Mouse (Mus musculus) kidney, embryonic 15.5 days (tissue): ENCODE measurements around the gene Amh. TPM values are rescaled to one million over a fixed set of nuclear protein-coding genes. Genes with fewer than 3 reads are reported as not detected.

ENCODE experiments used
- ATAC-seq: fragments of 200-750 bp; cut with Nextera tagmentation; replicated peaks from 2 replicates; pipeline ENCODE4 v1.8.0; 2017; ENCODE audit warnings: moderate TSS enrichment; ENCODE audit not compliant: low FRiP score
- H3K27ac ChIP-seq: fragments of 300-500 bp; sonication (generic); 2 replicates; pipeline ENCODE4 v1.5.1; 2015; ENCODE audit warnings: mild to moderate bottlenecking, inconsistent platforms
- H3K27me3 ChIP-seq: fragments of 300-500 bp; sonication (generic); 2 replicates; pipeline ENCODE4 v1.6.1; 2015; ENCODE audit warnings: inconsistent platforms
- H3K36me3 ChIP-seq: fragments of 300-500 bp; sonication (generic); 2 replicates; pipeline ENCODE4 v1.6.1; 2015; ENCODE audit warnings: inconsistent platforms
- H3K4me1 ChIP-seq: fragments of 300-500 bp; sonication (generic); 2 replicates; pipeline ENCODE4 v1.6.1; 2015; ENCODE audit warnings: inconsistent platforms
- H3K4me2 ChIP-seq: fragments of 300-500 bp; sonication (generic); 2 replicates; pipeline ENCODE4 v1.6.1; 2015; ENCODE audit warnings: moderate library complexity, mild to moderate bottlenecking, inconsistent platforms
- H3K4me3 ChIP-seq: fragments of 300-500 bp; sonication (generic); replicated peaks from 2 replicates; pipeline ENCODE4 v1.5.1; 2015; ENCODE audit warnings: mild to moderate bottlenecking, inconsistent platforms
- H3K9ac ChIP-seq: fragments of 300-500 bp; sonication (generic); 2 replicates; pipeline ENCODE4 v1.6.1; 2015; ENCODE audit warnings: mild to moderate bottlenecking, inconsistent platforms
- H3K9me3 ChIP-seq: fragments of 300-500 bp; sonication (generic); replicated peaks from 2 replicates; pipeline ENCODE4 v1.6.1; 2016; ENCODE audit warnings: inconsistent platforms
- WGBS: fragments of 180-500 bp; shearing (Covaris S2); methylation state at CpG from one replicate; pipeline ENCODE4 v1.1.7; 2015; ENCODE audit warnings: mixed read lengths; 5-methylcytosine and 5-hydroxymethylcytosine counted together
- polyA plus RNA-seq: library from polyadenylated mRNA; unstranded; fragments of >200 nt; fragmentation: Nextera tagmentation; extraction: Ambion mirVana; gene quantifications from 2 replicates; pipeline ENCODE4 v1.2.1, GENCODE M21; 2015

Amh gene
- 0.09 TPM in 1 of 2 replicates, not detected in the other for polyA plus RNA-seq

DNA sequence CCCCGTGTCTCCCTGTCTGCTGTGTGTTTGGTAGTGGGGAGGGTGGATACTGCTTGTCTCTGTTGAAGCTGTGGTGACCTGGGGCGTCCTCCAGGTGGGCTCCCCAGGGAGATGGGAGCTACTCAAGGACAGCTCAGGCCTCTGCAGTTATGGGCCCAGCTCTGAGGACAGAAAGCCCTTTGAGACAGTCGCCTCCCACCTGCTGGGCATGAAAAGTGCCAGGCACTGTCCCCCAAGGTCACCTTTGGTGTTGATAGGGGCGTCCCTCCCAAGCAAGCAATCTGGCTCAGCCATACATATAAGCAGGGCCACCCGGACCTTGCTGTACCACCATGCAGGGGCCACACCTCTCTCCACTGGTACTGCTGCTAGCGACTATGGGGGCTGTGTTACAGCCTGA, at the start of gene Amh:
Gene Amh (plus strand): TSS at position 328 of the 400 bp plus-strand sequence.
- no peak for ATAC-seq
- Histone ChIP-seq H3K4me2 (no peak within 1 kb of the TSS), H3K4me3 (no peak within 1 kb of the TSS), H3K27ac (no peak within 1 kb of the TSS), H3K36me3 (peaks cover 54% of the 10 kb centered on the region), H3K9ac (peak within 1 kb of the TSS; percentile 15; the same call in 1 of the 2 replicates), H3K27me3 (peaks cover 10% of the 10 kb centered on the region), H3K9me3 (no peaks in the 10 kb centered on the region), H3K4me1 (peaks cover 55% of the 10 kb centered on the region)
- 70% methylated on average over 6 of the region's 6 CpGs for WGBS

DNA sequence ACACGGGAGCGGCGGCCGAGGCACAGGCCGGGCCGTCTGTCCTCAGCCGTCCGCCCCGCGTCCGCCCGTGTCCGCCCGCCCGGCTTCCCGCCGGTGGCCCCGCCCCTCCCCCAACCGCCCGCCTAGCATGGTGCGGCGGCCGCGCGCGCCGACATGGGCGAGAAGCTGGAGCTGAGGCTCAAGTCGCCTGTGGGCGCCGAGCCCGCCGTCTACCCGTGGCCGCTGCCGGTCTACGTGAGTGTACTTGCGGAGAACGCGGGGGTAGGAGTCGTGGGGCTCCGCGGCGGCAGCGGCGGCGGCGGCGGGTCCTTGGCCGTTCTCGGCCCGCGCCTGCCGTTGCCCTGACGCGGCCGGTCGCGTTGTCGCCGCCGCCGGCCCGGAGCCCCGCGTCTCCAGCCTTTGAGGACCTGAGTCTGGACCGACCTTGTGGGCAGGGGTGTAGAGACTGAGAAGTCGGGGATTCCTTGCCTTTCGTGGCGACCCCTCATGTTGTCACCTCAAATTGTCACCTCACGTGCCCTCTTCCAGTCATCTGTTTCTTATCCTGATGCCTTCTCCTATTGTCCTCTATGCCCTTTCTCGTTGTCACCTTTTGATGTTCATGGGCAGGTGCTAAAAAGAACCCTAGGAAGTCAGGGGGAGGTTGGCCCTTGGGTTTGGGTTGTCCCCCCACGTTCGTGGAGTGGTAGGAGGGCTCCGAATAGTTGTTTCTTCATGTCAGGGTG, 49.6 kb upstream of the Amh start:
- Histone ChIP-seq H3K4me3 (peak overlapping the region; percentile 65), H3K4me1 (peaks cover 62% of the 10 kb centered on the region), H3K36me3 (no peaks in the 10 kb centered on the region), H3K4me2 (peak overlapping the region; percentile 87), H3K27ac (peak overlapping the region; percentile 85), H3K9ac (peak overlapping the region; percentile 98), H3K9me3 (no peaks in the 10 kb centered on the region), H3K27me3 (no peaks in the 10 kb centered on the region)
- WGBS, result under 1% methylated on average over 75 of the region's 75 CpGs
- no peak for ATAC-seq

DNA sequence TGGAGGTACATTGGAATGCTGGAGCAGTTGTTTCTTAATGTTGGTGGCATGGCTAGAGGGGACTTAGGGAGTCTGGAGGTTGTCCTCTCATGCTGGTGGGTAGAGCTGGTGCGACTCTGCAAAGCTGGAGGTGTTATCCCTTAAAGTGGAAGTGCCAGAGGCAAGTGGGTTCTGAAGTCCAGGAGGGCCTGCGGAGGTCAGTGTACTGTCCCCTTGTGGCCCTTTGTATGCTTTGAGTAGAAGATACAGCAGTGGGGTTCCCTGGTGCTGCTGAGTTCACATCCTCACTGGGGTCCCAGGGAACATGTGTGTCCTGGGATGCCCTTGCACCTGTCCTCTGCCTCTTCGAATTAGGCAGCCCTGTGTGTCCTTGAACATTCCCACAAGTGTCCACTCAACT, 48.9 kb upstream of the Amh start:
- H3K27ac ChIP-seq, result 0 out of 2 replicates have a peak overlapping the region, but pooled peaks have one; percentile 1
- H3K27me3 ChIP-seq, result no peaks in the 10 kb centered on the region
- 28% methylated on average over 3 of the region's 3 CpGs for WGBS
- no peaks in the 10 kb centered on the region for H3K36me3 ChIP-seq
- H3K9ac ChIP-seq, result peak overlapping the region; percentile 98
- peak overlapping the region; percentile 87 for H3K4me2 ChIP-seq
- H3K4me1 ChIP-seq, result peaks cover 68% of the 10 kb centered on the region
- H3K4me3 ChIP-seq, result peak overlapping the region; percentile 65
- no peaks in the 10 kb centered on the region for H3K9me3 ChIP-seq
- no peak for ATAC-seq

DNA sequence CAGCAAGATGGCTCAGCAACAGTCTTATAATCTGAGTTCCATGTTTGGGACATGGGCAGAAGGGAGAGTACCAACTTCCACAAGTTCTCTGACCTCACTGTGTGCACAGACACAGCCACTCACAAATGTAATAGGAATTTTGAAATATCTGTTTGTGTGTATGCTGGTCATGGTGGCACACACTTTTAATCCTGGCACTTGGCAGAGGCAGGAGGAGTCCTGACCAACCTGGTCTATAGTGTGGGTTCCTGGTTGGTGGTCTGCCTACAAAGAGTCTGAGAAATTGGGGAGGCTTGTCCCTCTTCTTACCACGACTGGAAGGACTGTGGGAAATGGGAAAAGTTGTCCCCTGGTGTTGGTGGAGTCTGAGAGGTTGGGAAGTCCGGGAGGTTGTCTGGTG, 48.5 kb upstream of the Amh start:
- Histone ChIP-seq H3K4me2 (peak overlapping the region; percentile 87), H3K27me3 (no peaks in the 10 kb centered on the region), H3K27ac (0 out of 2 replicates have a peak overlapping the region, but pooled peaks have one; percentile 1), H3K9me3 (no peaks in the 10 kb centered on the region), H3K9ac (peak overlapping the region; percentile 98), H3K36me3 (no peaks in the 10 kb centered on the region), H3K4me1 (peaks cover 68% of the 10 kb centered on the region), H3K4me3 (peak overlapping the region; percentile 65)
- ATAC-seq, result no peak
- 65% methylated on average over 2 of the region's 2 CpGs for WGBS

DNA sequence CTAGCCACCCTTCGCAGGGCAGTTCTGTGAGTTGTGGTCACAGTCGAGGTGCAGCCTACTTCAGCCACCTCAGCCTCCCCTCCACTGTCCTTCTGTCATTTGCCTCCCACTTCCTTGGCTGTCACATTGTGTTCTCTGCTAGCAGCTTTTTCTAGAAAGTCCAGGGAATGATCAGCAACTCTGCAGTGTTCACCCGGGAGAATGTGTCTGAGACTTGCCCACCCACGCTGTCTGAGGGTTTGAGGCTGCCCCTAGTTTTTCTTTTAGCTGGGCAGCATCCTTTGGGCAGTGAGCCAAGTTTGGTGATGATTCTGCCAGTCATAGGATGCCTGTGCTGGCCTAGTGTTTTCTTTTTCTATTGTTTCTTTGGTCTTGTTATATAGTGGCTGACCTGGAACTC, 48.1 kb upstream of the Amh start:
- H3K4me2 ChIP-seq, result peak overlapping the region; percentile 87
- ATAC-seq, result no peak
- peaks cover 67% of the 10 kb centered on the region for H3K4me1 ChIP-seq
- H3K36me3 ChIP-seq, result no peaks in the 10 kb centered on the region
- H3K4me3 ChIP-seq, result peak overlapping the region; percentile 65
- no peaks in the 10 kb centered on the region for H3K9me3 ChIP-seq
- no peaks in the 10 kb centered on the region for H3K27me3 ChIP-seq
- WGBS, result 52% methylated on average over 4 of the region's 4 CpGs
- peak overlapping the region; percentile 98; the same call in 1 of the 2 replicates for H3K9ac ChIP-seq
- 0 out of 2 replicates have a peak overlapping the region, but pooled peaks have one; percentile 1 for H3K27ac ChIP-seq

DNA sequence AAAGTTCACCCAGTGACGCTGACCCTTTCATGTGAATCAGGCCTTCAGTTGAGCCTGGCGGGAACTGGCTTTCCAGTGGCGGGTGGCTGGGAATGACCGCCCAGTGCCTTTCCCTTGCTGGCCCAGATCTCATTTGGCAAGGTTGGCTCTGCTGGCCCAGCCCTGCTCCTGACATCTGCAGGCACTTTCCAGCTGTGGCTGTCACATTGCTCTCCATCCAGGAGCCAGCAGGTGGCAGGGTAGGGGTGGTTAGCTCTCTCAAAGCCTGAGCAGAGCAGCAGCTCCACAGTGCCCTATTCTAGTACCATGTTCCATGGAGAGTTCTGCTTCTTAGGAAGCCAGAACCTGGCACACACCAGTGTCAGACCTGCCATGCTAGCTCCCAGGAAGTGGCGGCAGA, 47.3 kb upstream of the Amh start:
- Histone ChIP-seq H3K9ac (no peak overlapping the region), H3K4me1 (peaks cover 59% of the 10 kb centered on the region), H3K4me3 (0 out of 2 replicates have a peak overlapping the region, but pooled peaks have one; percentile 4), H3K27me3 (no peaks in the 10 kb centered on the region), H3K4me2 (peak overlapping the region; percentile 87; the same call in 1 of the 2 replicates), H3K36me3 (no peaks in the 10 kb centered on the region), H3K9me3 (no peaks in the 10 kb centered on the region), H3K27ac (no peak overlapping the region)
- WGBS, result 37% methylated on average over 5 of the region's 5 CpGs
- ATAC-seq, result no peak; the same call in 1 of the 2 replicates

DNA sequence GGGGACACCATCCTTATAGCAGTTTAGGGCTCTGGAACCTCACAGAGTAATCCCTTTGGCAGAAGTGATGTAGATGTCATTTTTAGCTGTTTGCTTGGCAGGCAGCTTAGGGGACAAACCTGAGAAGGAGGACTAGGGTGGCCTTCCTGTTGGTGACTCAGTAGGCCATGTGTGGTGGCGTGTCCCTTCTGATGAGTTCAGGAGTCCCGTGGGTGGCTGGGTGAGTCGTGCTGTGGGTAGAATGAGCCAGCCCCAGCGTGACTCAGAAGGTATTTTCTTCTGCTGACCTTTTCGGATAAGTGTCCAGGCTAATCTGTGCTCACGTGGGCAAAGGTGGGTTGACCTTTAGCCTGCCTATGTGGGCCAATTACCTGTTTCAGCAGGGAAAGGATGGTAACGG, 46.4 kb upstream of the Amh start:
- no peak for ATAC-seq
- no peak overlapping the region for H3K27ac ChIP-seq
- H3K4me2 ChIP-seq, result no peak overlapping the region
- WGBS, result 78% methylated on average over 7 of the region's 7 CpGs
- no peaks in the 10 kb centered on the region for H3K36me3 ChIP-seq
- no peak overlapping the region for H3K4me3 ChIP-seq
- H3K9me3 ChIP-seq, result no peaks in the 10 kb centered on the region
- no peak overlapping the region for H3K9ac ChIP-seq
- peaks cover 58% of the 10 kb centered on the region for H3K4me1 ChIP-seq
- H3K27me3 ChIP-seq, result no peaks in the 10 kb centered on the region

DNA sequence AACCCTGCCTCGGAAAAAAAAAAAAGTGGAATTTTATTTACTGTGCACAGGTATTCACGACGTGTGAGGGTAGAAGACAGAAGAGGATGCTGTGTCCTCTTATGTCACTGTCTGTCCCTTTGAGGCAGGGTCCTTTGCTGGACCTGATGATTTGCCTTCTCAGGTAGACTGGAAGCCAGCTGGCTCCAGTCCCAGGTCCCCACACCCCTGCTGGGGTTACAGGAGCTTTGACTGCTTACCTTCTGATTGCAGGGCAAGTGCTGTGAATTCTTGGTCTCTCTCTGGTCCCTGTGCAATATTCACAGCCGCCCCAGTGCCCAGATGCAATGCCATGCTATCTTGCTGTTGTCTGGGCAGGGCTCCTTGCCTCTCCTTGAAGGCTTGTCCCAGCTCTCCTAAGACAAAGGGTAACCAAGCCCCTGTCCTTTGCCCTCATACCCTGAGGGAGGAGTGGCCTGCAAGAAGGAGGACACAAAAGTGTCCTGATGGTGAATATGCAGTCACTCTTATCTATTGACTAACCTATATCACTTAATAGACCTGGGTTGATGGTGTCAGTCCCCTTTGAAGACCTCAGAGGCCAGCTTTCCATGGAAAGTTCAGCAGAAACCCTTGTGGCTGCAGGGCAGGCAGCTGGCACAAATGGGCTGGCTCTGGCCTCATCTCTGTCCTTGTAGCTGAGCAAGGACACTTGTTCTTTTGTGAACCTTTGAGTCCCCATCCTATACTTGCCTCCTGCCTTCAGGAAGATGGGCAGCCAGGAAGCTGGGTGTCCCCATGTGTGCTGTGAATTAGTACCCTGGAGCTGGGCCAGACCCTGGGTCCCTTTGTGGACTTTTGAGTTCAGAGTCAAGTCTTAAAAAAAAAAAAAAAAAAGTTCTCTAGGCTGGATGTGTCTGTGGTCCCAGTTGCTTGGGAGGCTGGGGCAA, 44.2 kb upstream of the Amh start:
- Histone ChIP-seq H3K27ac (no peak overlapping the region), H3K9me3 (no peaks in the 10 kb centered on the region), H3K36me3 (peaks cover 10% of the 10 kb centered on the region), H3K9ac (no peak overlapping the region), H3K4me3 (no peak overlapping the region), H3K27me3 (no peaks in the 10 kb centered on the region), H3K4me1 (peaks cover 51% of the 10 kb centered on the region), H3K4me2 (no peak overlapping the region)
- ATAC-seq, result no peak
- WGBS, result 85% methylated on average over 4 of the region's 4 CpGs

DNA sequence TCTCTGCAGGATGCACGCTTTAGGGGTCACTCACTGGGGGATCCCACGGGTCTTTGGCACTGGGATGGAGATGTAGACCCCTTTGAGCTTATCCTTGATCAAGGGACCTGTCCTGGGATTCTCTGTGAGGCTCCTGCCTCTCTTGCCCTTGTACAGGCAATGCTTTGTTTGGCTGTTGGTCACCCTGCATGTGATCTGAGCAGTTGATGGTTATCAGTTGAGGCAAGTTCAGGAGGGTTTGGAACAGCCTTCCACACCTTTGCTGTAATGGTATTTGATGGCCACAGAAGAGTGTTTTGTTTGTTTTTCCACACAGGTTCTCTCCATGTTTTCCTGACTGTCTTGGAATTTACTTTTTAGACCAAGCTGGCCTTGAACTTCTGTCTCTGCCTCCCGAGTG, 43.2 kb upstream of the Amh start:
- Histone ChIP-seq H3K4me2 (no peak overlapping the region), H3K27me3 (no peaks in the 10 kb centered on the region), H3K36me3 (peaks cover 20% of the 10 kb centered on the region), H3K9me3 (no peaks in the 10 kb centered on the region), H3K4me3 (no peak overlapping the region), H3K9ac (no peak overlapping the region), H3K27ac (no peak overlapping the region), H3K4me1 (peaks cover 46% of the 10 kb centered on the region)
- 56% methylated on average over 3 of the region's 3 CpGs for WGBS
- no peak for ATAC-seq

DNA sequence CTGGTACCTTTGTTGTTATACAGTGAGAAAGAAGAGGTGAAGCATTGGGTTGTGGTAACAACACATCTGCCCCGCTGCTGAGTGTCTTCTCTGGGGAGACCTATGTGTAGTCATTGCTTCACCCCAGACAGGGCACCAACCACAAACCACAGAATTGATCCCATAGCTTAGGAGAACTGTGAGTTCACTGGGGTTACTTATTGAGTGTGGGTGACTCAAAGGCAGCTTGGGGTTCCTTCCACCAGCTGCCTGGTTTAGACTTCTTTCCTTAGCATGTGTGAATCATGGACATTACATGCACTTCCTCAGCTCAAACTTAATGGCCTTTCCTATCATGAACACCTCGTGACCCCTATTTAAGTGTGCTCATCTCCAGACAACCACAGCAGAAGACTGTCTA, 41.5 kb upstream of the Amh start:
- Histone ChIP-seq H3K9ac (no peak overlapping the region), H3K36me3 (peaks cover 35% of the 10 kb centered on the region), H3K27me3 (no peaks in the 10 kb centered on the region), H3K27ac (no peak overlapping the region), H3K4me1 (peaks cover 29% of the 10 kb centered on the region), H3K4me3 (no peak overlapping the region), H3K4me2 (no peak overlapping the region), H3K9me3 (no peaks in the 10 kb centered on the region)
- WGBS, result 95% methylated on average over 2 of the region's 2 CpGs
- ATAC-seq, result no peak

DNA sequence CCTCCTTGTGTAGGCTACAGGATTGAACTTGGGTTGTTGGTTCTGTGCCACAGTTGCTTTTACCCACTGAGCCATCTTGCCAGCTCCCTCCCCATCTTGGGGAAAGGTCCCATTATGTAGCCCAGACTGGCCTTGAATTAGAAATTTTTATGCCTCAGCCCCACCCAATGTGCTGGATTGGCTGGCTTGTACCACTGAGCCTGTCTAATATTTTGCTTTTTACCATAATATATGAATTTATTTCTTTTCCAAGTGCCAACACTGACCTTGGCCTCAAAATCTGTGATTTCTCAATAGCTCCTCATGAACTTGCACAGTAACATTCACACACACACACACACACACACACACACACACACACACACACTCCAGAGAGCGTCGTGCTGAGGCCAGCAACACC, 39.3 kb upstream of the Amh start:
- ATAC-seq, result no peak
- Histone ChIP-seq H3K4me3 (no peak overlapping the region), H3K27me3 (no peaks in the 10 kb centered on the region), H3K9ac (no peak overlapping the region), H3K27ac (0 out of 2 replicates have a peak overlapping the region, but pooled peaks have one; percentile 41), H3K36me3 (peaks cover 56% of the 10 kb centered on the region), H3K4me1 (peaks cover 16% of the 10 kb centered on the region), H3K4me2 (no peak overlapping the region), H3K9me3 (no peaks in the 10 kb centered on the region)
- WGBS, result 80% methylated on average over 2 of the region's 2 CpGs
